Mouse (Mus musculus): ENCODE measurements around the gene Gm9945. TPM values are rescaled to one million over a fixed set of nuclear protein-coding genes. Genes with fewer than 3 reads are reported as not detected.
A peak's percentile ranks its signal among the peaks of the same experiment; 100 is the strongest.

The Gm9945 gene
- not detected for total RNA-seq (2021)
- long read RNA-seq, experiment 1, partial matches to known transcripts: 0 of 1 reads
- long read RNA-seq, experiment 1, other reads (novel, unspliced or antisense): 0 of 1 reads
- long read RNA-seq, experiment 2: 0 reads

- intact Hi-C loops (cut with DNase I): loop anchor here (10.0 kb wide), 1 partner anchor 85 kb away; the partner anchor contains the start of gene Kif3a
- no peak for DNase-seq
These were observed at the start of gene Gm9945, which contains the start of gene Sowaha for GRCm38 (mm10) chr11:53479783-53480301. Gene Gm9945 (plus strand): TSS chr11:53480166. Gene Sowaha (minus strand): TSS chr11:53480274.

GRCm38 (mm10) chr11:53430300-53430669 is 49.7 kb upstream of the Gm9945 start:
- intact Hi-C loops (cut with DNase I): no loop called here
- no peak for DNase-seq

GRCm38 (mm10) chr11:53430670-53431346 is 49.2 kb upstream of the Gm9945 start, which contains the start of the genes Uqcrq and Gdf9:
Gene Uqcrq (minus strand): TSS chr11:53430831.
Gene Gdf9 (plus strand): TSS chr11:53431023.
- intact Hi-C loops (cut with DNase I): no loop called here
- DNase-seq: peak; percentile 96 to 98

- intact Hi-C loops (cut with DNase I): no loop called here
- DNase-seq: no peak
These were observed 48.5 kb upstream of the Gm9945 start for GRCm38 (mm10) chr11:53431347-53432056.

GRCm38 (mm10) chr11:53433057-53433456 is 46.9 kb upstream of the Gm9945 start:
- no peak for DNase-seq
- intact Hi-C loops (cut with DNase I): no loop called here

- intact Hi-C loops (cut with DNase I): no loop called here
- DNase-seq: no peak
These were observed 44.5 kb upstream of the Gm9945 start for GRCm38 (mm10) chr11:53435504-53435903.

GRCm38 (mm10) chr11:53436338-53436737 is 43.6 kb upstream of the Gm9945 start:
- no peak for DNase-seq
- intact Hi-C loops (cut with DNase I): no loop called here

GRCm38 (mm10) chr11:53441921-53442320 is 38.0 kb upstream of the Gm9945 start:
- no peak for DNase-seq
- intact Hi-C loops (cut with DNase I): no loop called here

- DNase-seq: no peak
- intact Hi-C loops (cut with DNase I): no loop called here
These were observed 36.1 kb upstream of the Gm9945 start for GRCm38 (mm10) chr11:53443861-53444260.

- DNase-seq: no peak
- intact Hi-C loops (cut with DNase I): no loop called here
These were observed 34.4 kb upstream of the Gm9945 start for GRCm38 (mm10) chr11:53445562-53445961.

- DNase-seq: no peak
- intact Hi-C loops (cut with DNase I): no loop called here
These were observed 33.8 kb upstream of the Gm9945 start for GRCm38 (mm10) chr11:53446183-53446582.

GRCm38 (mm10) chr11:53447996-53448395 is 32.0 kb upstream of the Gm9945 start:
- DNase-seq: no peak
- intact Hi-C loops (cut with DNase I): no loop called here

- peak; percentile 47 for DNase-seq
- intact Hi-C loops (cut with DNase I): no loop called here
These were observed 31.4 kb upstream of the Gm9945 start for GRCm38 (mm10) chr11:53448529-53448928.

GRCm38 (mm10) chr11:53450070-53450705 is 29.8 kb upstream of the Gm9945 start:
- DNase-seq: no peak
- intact Hi-C loops (cut with DNase I): no loop called here

- intact Hi-C loops (cut with DNase I): no loop called here
- DNase-seq: no peak
These were observed 28.6 kb upstream of the Gm9945 start for GRCm38 (mm10) chr11:53451361-53451760.

- DNase-seq: no peak
- intact Hi-C loops (cut with DNase I): no loop called here
These were observed 27.6 kb upstream of the Gm9945 start for GRCm38 (mm10) chr11:53452396-53452795.

GRCm38 (mm10) chr11:53453031-53453430 is 26.9 kb upstream of the Gm9945 start:
- DNase-seq: no peak
- intact Hi-C loops (cut with DNase I): no loop called here

GRCm38 (mm10) chr11:53456474-53457371 is 23.2 kb upstream of the Gm9945 start, which contains the start of the genes Gm10447 and Shroom1:
Gene Gm10447 (minus strand): TSS chr11:53457110.
Gene Shroom1 (plus strand): TSS chr11:53457205.
- DNase-seq: peak; percentile 37
- intact Hi-C loops (cut with DNase I): no loop called here

- intact Hi-C loops (cut with DNase I): no loop called here
These were observed 22.5 kb upstream of the Gm9945 start for GRCm38 (mm10) chr11:53457372-53457954.

More at GRCm38 (mm10) chr11:53457372-53457954, 22.5 kb upstream of the Gm9945 start:
- no peak for DNase-seq

All from gastrocnemius, postnatal 36 days (tissue).